Mouse (Mus musculus) neural tube, embryonic 15.5 days (tissue): ENCODE results near the gene Vmn1r170. TPM values are rescaled to one million over a fixed set of nuclear protein-coding genes. Genes with fewer than 3 reads are reported as not detected.
"Not testable (repeated sequence)": the region's sequence is repeated elsewhere in the genome, so short reads cannot be mapped to it uniquely, and the experiment has no call there.

Experiments used
- ATAC-seq: fragments of 200-750 bp; cut with Nextera tagmentation; 2 replicates; pipeline ENCODE4 v1.8.0; 2017; ENCODE audit warnings: mild to moderate bottlenecking, moderate TSS enrichment, moderate library complexity; ENCODE audit not compliant: low FRiP score
- H3K27ac ChIP-seq: fragments of 300-500 bp; sonication (generic); replicated peaks from 2 replicates; pipeline ENCODE4 v1.5.1; 2015; ENCODE audit warnings: mild to moderate bottlenecking, inconsistent platforms
- H3K27me3 ChIP-seq: fragments of 300-500 bp; sonication (generic); replicated peaks from 2 replicates; pipeline ENCODE4 v1.6.1; 2015; ENCODE audit warnings: inconsistent platforms
- H3K36me3 ChIP-seq: fragments of 300-500 bp; sonication (generic); 2 replicates; pipeline ENCODE4 v1.6.1; 2015; ENCODE audit warnings: inconsistent platforms
- H3K4me1 ChIP-seq: fragments of 300-500 bp; sonication (generic); 2 replicates; pipeline ENCODE4 v1.6.1; 2015; ENCODE audit warnings: inconsistent platforms
- H3K4me2 ChIP-seq: fragments of 300-500 bp; sonication (generic); 2 replicates; pipeline ENCODE4 v1.6.1; 2015; ENCODE audit warnings: inconsistent platforms, mild to moderate bottlenecking, moderate library complexity
- H3K4me3 ChIP-seq: fragments of 300-500 bp; sonication (generic); replicated peaks from 2 replicates; pipeline ENCODE4 v1.5.1; 2015; ENCODE audit warnings: mild to moderate bottlenecking, inconsistent platforms
- H3K9ac ChIP-seq: fragments of 300-500 bp; sonication (generic); replicated peaks from 2 replicates; pipeline ENCODE4 v1.6.1; 2015; ENCODE audit warnings: mild to moderate bottlenecking, inconsistent platforms
- H3K9me3 ChIP-seq: fragments of 300-500 bp; sonication (generic); replicated peaks from 2 replicates; pipeline ENCODE4 v1.6.1; 2016; ENCODE audit warnings: inconsistent platforms
- WGBS: fragments of 180-500 bp; shearing (Covaris S2); methylation state at CpG from one replicate; pipeline ENCODE4 v1.1.7; 2015; ENCODE audit warnings: mixed read lengths; 5-methylcytosine and 5-hydroxymethylcytosine counted together
- polyA plus RNA-seq: library from polyadenylated mRNA; unstranded; fragments of >200 nt; fragmentation: Nextera tagmentation; extraction: Ambion mirVana; gene quantifications from 2 replicates; pipeline ENCODE4 v1.2.1, GENCODE M21; 2015

The Vmn1r170 gene
- polyA plus RNA-seq = not detected in 2 replicates

- not testable (repeated sequence) for H3K4me3 ChIP-seq, H3K4me2 ChIP-seq, H3K36me3 ChIP-seq, H3K9me3 ChIP-seq, H3K4me1 ChIP-seq, H3K9ac ChIP-seq, ATAC-seq, H3K27ac ChIP-seq, H3K27me3 ChIP-seq
- 35% methylated on average over 1 of the region's 1 CpGs for WGBS
Observed at GRCm38 (mm10) chr7:23605875-23606274, at the start of gene Vmn1r170. Vmn1r170 (plus strand) TSS chr7:23606175.

- H3K27ac ChIP-seq, H3K36me3 ChIP-seq, H3K27me3 ChIP-seq, H3K4me1 ChIP-seq, H3K4me3 ChIP-seq, H3K9ac ChIP-seq, H3K9me3 ChIP-seq, ATAC-seq, H3K4me2 ChIP-seq: not testable (repeated sequence)
- 63% methylated on average over 1 of the region's 2 CpGs for WGBS
Observed at GRCm38 (mm10) chr7:23575226-23575625, 30.7 kb upstream of the Vmn1r170 start, which contains the start of gene Vmn1r169. Vmn1r169 (plus strand) TSS chr7:23575526.

- no peak within 1 kb of the TSS for H3K9ac ChIP-seq
- H3K36me3 ChIP-seq = no peaks in the 10 kb centered on the region
- no peak within 1 kb of the TSS for H3K27ac ChIP-seq
- H3K4me1 ChIP-seq = no peaks in the 10 kb centered on the region
- peaks cover 8% of the 10 kb centered on the region; the same call in 1 of the 2 replicates for H3K9me3 ChIP-seq
- no peak for ATAC-seq
- H3K4me3 ChIP-seq = no peak within 1 kb of the TSS
- no peak within 1 kb of the TSS for H3K4me2 ChIP-seq
- no peaks in the 10 kb centered on the region for H3K27me3 ChIP-seq
Observed at GRCm38 (mm10) chr7:23630422-23630821, 24.4 kb downstream of the Vmn1r170 start, which contains the start of gene Vmn1r171. Vmn1r171 (plus strand) TSS chr7:23630722.

Other genes with a start within 250 kb of the Vmn1r170 start
- not detected in 2 replicates for gene Nlrp5, start 220.3 kb upstream of the Vmn1r170 start, polyA plus RNA-seq
- gene Vmn1r167, start 99.0 kb upstream of the Vmn1r170 start, polyA plus RNA-seq = not detected in 2 replicates
- not detected in 2 replicates for gene Vmn1r168, start 66.4 kb upstream of the Vmn1r170 start, polyA plus RNA-seq
- not detected in 2 replicates for gene Vmn1r169, start 30.6 kb upstream of the Vmn1r170 start, polyA plus RNA-seq
- gene Vmn1r171, start 24.5 kb downstream of the Vmn1r170 start, polyA plus RNA-seq = not detected in 2 replicates
- gene Vmn1r172, start 52.1 kb downstream of the Vmn1r170 start, polyA plus RNA-seq = not detected in 2 replicates
- not detected in 2 replicates for gene Vmn1r173, start 94.5 kb downstream of the Vmn1r170 start, polyA plus RNA-seq
- gene Vmn1r174, start 146.1 kb downstream of the Vmn1r170 start, polyA plus RNA-seq = not detected in 2 replicates
- not detected in 2 replicates for gene Vmn1r175, start 204.5 kb downstream of the Vmn1r170 start, polyA plus RNA-seq
- gene Vmn1r176, start 231.2 kb downstream of the Vmn1r170 start, polyA plus RNA-seq = not detected in 2 replicates